Mouse (Mus musculus): ENCODE measurements at regions not wholly inside any gene's neighbourhood (a gene's known extent, or its start where the extent isn't known, plus 50 kb on each side); places are given as distances from the start of the nearest gene placed in this dataset.

DNA sequence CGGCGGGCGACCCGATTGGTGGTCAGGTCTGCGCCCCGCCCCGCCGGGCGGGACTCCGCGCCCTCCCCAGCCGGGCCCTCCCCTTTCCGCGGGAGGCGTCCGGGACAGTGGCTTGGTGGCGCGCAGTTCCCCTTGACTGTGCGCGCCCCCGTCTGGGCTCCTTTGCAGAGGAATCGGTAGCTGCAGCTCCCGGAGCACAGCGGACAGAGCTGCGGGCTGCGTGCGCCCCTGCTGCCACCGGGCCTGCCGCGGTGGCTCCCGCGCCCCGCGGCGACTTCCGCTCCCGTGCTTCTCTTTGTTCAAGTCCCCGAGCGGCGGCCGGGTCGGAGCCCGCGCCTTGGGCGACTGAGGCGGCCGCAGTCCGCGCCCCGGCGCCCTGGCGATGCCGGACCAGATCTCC, 566.6 kb upstream of the Gm21863 start:
- peak; percentile 2 for DNase-seq (ENCODE audit: low spot score)

Measured in urinary bladder, postnatal 10 days (tissue).